Mouse (Mus musculus) embryonic facial prominence, embryonic 15.5 days (tissue): ENCODE results near the gene Arhgef19. TPM values are rescaled to one million over a fixed set of nuclear protein-coding genes. Genes with fewer than 3 reads are reported as not detected.
A peak's percentile ranks its signal among the peaks of the same experiment; 100 is the strongest.

Experiments
- ATAC-seq: fragments of 200-750 bp; cut with Nextera tagmentation; 2 replicates; pipeline ENCODE4 v1.8.0; 2017; ENCODE audit warnings: low read depth, moderate TSS enrichment; ENCODE audit not compliant: insufficient number of reproducible peaks, low FRiP score, low TSS enrichment
- H3K27ac ChIP-seq: fragments of 300-500 bp; sonication (generic); replicated peaks from 2 replicates; pipeline ENCODE4 v1.5.1; 2015; ENCODE audit warnings: mild to moderate bottlenecking, inconsistent platforms
- H3K27me3 ChIP-seq: fragments of 300-500 bp; sonication (generic); 2 replicates; pipeline ENCODE4 v1.6.1; 2015; ENCODE audit warnings: inconsistent platforms
- H3K36me3 ChIP-seq: fragments of 300-500 bp; sonication (generic); 2 replicates; pipeline ENCODE4 v1.6.1; 2015; ENCODE audit warnings: mild to moderate bottlenecking, inconsistent platforms
- H3K4me1 ChIP-seq: fragments of 300-500 bp; sonication (generic); 2 replicates; pipeline ENCODE4 v1.6.1; 2015; ENCODE audit warnings: inconsistent platforms
- H3K4me2 ChIP-seq: fragments of 300-500 bp; sonication (generic); replicated peaks from 2 replicates; pipeline ENCODE4 v1.6.1; 2015; ENCODE audit warnings: mild to moderate bottlenecking, inconsistent platforms
- H3K4me3 ChIP-seq: fragments of 300-500 bp; sonication (generic); replicated peaks from 2 replicates; pipeline ENCODE4 v1.5.1; 2015; ENCODE audit warnings: mild to moderate bottlenecking, inconsistent platforms
- H3K9ac ChIP-seq: fragments of 300-500 bp; sonication (generic); 2 replicates; pipeline ENCODE4 v1.6.1; 2015; ENCODE audit warnings: inconsistent platforms
- H3K9me3 ChIP-seq: fragments of 300-500 bp; sonication (generic); replicated peaks from 2 replicates; pipeline ENCODE4 v1.6.1; 2016; ENCODE audit warnings: inconsistent platforms
- WGBS: fragments of 180-500 bp; shearing (Covaris S2); methylation state at CpG from one replicate; pipeline ENCODE4 v1.1.7; 2015; 5-methylcytosine and 5-hydroxymethylcytosine counted together
- polyA plus RNA-seq: library from polyadenylated mRNA; unstranded; fragments of >200 nt; fragmentation: Nextera tagmentation; extraction: Ambion mirVana; gene quantifications from 2 replicates; pipeline ENCODE4 v1.2.1, GENCODE M21; 2015

Arhgef19 gene
- polyA plus RNA-seq = 25.6 and 27.7 TPM in 2 replicates

DNA sequence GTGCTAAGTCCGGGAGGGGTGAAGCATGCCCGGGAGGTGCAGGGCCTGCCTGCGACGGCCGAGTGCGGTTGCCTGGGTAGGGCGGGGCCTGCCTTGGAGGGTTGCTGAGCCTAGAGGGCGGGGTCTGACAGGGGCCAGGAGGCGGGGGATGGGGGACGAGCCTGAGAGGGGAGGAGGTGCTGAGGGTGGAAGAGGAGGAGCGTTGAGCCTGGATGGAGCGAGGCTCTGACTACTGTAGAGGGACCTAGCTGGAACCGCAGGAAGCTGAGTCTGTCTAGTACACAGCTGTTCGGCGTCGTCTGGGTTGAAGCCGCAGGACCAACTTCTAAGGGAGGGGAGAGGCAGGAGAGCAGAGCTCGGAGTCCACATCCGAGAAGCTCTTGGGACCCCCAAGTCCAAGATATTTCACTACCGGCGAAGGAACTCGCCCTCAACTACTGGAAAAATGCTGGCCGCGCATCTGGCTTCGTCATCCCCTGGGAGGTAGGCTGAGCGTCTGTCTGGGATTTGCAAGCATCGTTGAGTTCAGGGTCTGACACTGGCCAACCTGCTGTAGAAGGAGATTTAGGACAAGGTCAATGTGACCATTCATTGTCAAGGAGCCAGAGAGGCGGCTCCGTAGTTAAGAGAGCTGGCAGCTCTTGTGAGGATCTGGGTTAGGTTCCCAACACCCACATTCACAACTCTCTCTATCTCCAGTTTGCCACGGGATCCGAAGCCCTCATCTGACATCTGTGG, at the start of gene Arhgef19:
TSS of gene Arhgef19 (plus strand) at position 112 of the 738 bp plus-strand sequence.
- H3K27ac ChIP-seq = peak within 1 kb of the TSS; percentile 70
- H3K9me3 ChIP-seq = no peaks in the 10 kb centered on the region
- under 1% methylated on average over 31 of the region's 31 CpGs for WGBS
- peaks cover 18% of the 10 kb centered on the region; the same call in 1 of the 2 replicates for H3K27me3 ChIP-seq
- H3K36me3 ChIP-seq = no peaks in the 10 kb centered on the region
- no peak within 1 kb of the TSS for H3K9ac ChIP-seq
- peaks cover 62% of the 10 kb centered on the region for H3K4me1 ChIP-seq
- H3K4me3 ChIP-seq = peak within 1 kb of the TSS; percentile 43
- ATAC-seq = peak; percentile 91
- peak within 1 kb of the TSS; percentile 73 for H3K4me2 ChIP-seq

GRCm38 (mm10) chr4:141191294-141191693, 48.0 kb upstream of the Arhgef19 start:
- ATAC-seq = no peak
- peaks cover 42% of the 10 kb centered on the region for H3K36me3 ChIP-seq
- peaks cover 12% of the 10 kb centered on the region for H3K4me1 ChIP-seq
- H3K27me3 ChIP-seq = no peaks in the 10 kb centered on the region
- no peak overlapping the region for H3K4me3 ChIP-seq
- WGBS = 90% methylated on average over 7 of the region's 7 CpGs
- H3K4me2 ChIP-seq = no peak overlapping the region
- H3K9ac ChIP-seq = no peak overlapping the region
- H3K9me3 ChIP-seq = no peaks in the 10 kb centered on the region
- no peak overlapping the region for H3K27ac ChIP-seq

- Histone ChIP-seq H3K9me3 (no peaks in the 10 kb centered on the region), H3K4me2 (no peak overlapping the region), H3K9ac (no peak overlapping the region), H3K4me1 (no peaks in the 10 kb centered on the region), H3K27ac (no peak overlapping the region), H3K27me3 (no peaks in the 10 kb centered on the region), H3K4me3 (no peak overlapping the region), H3K36me3 (peaks cover 69% of the 10 kb centered on the region)
- no peak for ATAC-seq
- 91% methylated on average over 6 of the region's 6 CpGs for WGBS
Measured at GRCm38 (mm10) chr4:141194553-141194952, 44.7 kb upstream of the Arhgef19 start.

DNA sequence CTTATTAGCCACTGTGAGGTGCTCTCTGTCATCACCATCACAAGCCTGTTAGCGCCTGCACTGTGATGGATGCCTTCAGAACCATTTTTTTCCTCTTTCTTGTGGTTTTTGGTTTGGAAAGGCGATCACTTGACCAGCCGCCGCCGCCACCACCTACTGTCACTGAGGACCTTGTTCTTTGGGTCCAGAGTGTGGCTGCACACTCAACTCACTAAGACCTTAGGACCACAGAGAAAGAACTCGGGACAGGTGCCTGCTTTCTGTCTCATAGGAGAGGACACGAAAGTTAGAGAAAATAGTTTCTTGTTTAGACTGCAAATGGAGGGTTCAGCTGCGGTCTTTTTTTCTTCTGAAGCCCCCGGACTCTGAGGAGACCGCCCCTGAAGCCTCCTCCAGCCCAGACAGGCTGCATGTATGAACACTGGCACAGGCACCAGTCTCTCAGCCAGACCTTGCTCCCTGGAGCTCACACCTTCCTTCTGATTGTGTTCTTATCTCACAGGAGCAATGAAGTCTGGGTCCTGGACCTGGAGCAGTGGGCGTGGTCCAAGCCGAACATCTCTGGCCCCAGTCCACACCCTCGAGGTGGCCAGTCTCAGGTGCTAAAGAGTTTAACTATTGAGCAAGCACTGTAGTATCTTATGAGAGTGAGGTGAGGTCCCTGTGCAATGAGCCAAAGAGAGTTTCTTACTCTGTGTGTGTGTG, 42.2 kb upstream of the Arhgef19 start:
- no peak overlapping the region for H3K27ac ChIP-seq
- no peak for ATAC-seq
- peaks cover 77% of the 10 kb centered on the region for H3K36me3 ChIP-seq
- WGBS = 94% methylated on average over 13 of the region's 13 CpGs
- no peaks in the 10 kb centered on the region for H3K4me1 ChIP-seq
- H3K4me2 ChIP-seq = no peak overlapping the region
- H3K9me3 ChIP-seq = no peaks in the 10 kb centered on the region
- H3K9ac ChIP-seq = no peak overlapping the region
- no peaks in the 10 kb centered on the region for H3K27me3 ChIP-seq
- H3K4me3 ChIP-seq = no peak overlapping the region

DNA sequence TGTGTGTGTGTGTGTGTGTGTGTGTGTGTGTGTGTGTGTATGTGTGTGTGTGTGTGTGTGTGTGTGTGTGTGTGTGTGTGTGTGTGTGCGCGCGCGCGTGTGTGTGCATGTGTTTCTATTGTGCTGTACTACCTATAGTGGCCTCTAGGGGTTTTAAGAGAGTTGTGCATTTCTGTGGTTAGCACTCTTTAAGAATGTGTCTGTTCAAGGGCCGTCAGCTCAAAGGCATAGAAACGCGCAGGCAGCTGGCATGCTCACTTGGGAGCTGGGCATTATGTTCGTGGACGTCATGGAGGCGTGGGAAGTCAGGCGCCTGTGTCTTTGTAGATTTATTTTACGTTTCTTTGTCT, 41.6 kb upstream of the Arhgef19 start:
- no peak for ATAC-seq
- Histone ChIP-seq H3K9ac (no peak overlapping the region), H3K27me3 (no peaks in the 10 kb centered on the region), H3K9me3 (no peaks in the 10 kb centered on the region), H3K4me2 (no peak overlapping the region), H3K4me1 (no peaks in the 10 kb centered on the region), H3K4me3 (no peak overlapping the region), H3K36me3 (peaks cover 73% of the 10 kb centered on the region), H3K27ac (no peak overlapping the region)
- 96% methylated on average over 13 of the region's 13 CpGs for WGBS

- no peak overlapping the region for H3K4me3 ChIP-seq
- H3K27ac ChIP-seq = 0 out of 2 replicates have a peak overlapping the region, but pooled peaks have one; percentile 28
- H3K9ac ChIP-seq = no peak overlapping the region
- H3K27me3 ChIP-seq = no peaks in the 10 kb centered on the region
- H3K4me1 ChIP-seq = peaks cover 6% of the 10 kb centered on the region; the same call in 1 of the 2 replicates
- WGBS = 77% methylated on average over 11 of the region's 11 CpGs
- ATAC-seq = no peak
- H3K4me2 ChIP-seq = no peak overlapping the region
- peaks cover 57% of the 10 kb centered on the region for H3K36me3 ChIP-seq
- H3K9me3 ChIP-seq = no peaks in the 10 kb centered on the region
Measured at GRCm38 (mm10) chr4:141200906-141201305, 38.4 kb upstream of the Arhgef19 start.

DNA sequence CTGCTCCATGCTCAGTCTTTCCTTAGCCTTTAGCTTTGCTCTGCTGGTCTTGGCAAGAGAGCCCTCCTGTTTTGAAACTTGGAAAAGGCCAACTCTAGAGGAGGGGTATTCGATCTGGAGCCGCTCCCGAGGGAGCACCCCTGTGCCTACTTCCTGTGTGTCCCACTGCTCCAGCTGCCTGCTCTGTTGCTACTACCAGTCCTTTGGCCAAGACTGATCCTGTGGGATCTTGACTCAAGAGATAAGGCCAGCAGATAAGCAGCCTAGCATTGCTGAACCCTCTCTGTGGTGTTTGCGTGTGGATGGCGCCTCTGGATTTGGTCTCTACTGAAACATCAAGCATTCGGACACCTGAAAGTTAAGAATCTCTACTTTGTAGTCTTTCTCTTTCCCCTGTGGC, 37.1 kb upstream of the Arhgef19 start:
- H3K27me3 ChIP-seq = no peaks in the 10 kb centered on the region
- peaks cover 6% of the 10 kb centered on the region; the same call in 1 of the 2 replicates for H3K4me1 ChIP-seq
- no peak overlapping the region for H3K27ac ChIP-seq
- no peak for ATAC-seq
- peaks cover 46% of the 10 kb centered on the region for H3K36me3 ChIP-seq
- no peak overlapping the region for H3K4me2 ChIP-seq
- H3K4me3 ChIP-seq = no peak overlapping the region
- WGBS = 83% methylated on average over 6 of the region's 6 CpGs
- no peak overlapping the region for H3K9ac ChIP-seq
- H3K9me3 ChIP-seq = no peaks in the 10 kb centered on the region

DNA sequence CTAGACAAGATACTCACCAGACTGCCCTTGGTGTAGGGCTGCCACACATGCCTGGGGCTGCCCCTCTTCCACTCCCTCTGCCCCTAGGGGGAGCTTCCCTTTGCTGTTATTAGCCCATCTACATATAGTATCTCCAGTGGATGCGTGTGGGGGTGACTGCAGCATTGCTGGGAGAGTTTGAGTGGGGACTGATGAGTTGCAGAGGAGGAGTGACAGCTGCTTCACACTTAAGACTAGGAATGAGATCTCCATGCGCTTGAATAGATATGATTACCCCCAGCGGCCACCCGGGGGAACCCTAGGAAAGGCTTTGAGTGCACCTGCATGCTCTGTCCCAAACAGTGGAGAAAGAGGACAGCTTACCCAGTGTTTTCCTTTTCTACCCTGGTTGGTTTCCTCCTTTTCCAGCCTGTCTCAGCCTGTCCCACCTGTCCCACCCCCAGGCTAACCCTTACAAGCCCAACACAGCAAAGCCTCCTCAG, 34.7 kb upstream of the Arhgef19 start:
- Histone ChIP-seq H3K36me3 (peaks cover 26% of the 10 kb centered on the region), H3K4me3 (no peak overlapping the region), H3K27ac (peak overlapping the region; percentile 65), H3K4me2 (no peak overlapping the region), H3K9me3 (no peaks in the 10 kb centered on the region), H3K27me3 (no peaks in the 10 kb centered on the region), H3K9ac (no peak overlapping the region), H3K4me1 (peaks cover 6% of the 10 kb centered on the region; the same call in 1 of the 2 replicates)
- ATAC-seq = peak; percentile 56; the same call in 1 of the 2 replicates
- 72% methylated on average over 4 of the region's 4 CpGs for WGBS

DNA sequence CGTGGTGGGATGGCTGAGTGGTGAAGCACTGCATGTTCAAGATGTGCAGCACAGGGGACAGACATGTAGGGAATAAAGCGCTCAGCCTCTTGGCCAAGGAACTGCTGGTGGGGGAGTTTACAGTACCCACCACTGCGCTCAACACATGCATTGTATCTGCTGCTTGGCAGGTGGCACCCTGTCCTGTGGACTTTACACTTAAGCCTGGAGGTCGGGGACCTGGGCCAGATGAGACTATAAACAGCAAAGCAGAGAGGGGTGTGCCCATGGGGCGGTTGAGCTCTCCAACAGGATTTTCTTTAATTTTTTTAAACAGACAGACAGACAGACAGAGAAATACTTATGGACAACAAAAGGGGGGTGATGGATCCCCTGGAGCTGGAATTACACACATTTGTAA, 32.2 kb upstream of the Arhgef19 start:
- ATAC-seq = no peak
- Histone ChIP-seq H3K27ac (no peak overlapping the region), H3K9me3 (no peaks in the 10 kb centered on the region), H3K4me3 (no peak overlapping the region), H3K4me2 (no peak overlapping the region), H3K9ac (no peak overlapping the region), H3K36me3 (peaks cover 1% of the 10 kb centered on the region; the same call in 1 of the 2 replicates), H3K27me3 (no peaks in the 10 kb centered on the region), H3K4me1 (peaks cover 11% of the 10 kb centered on the region; the same call in 1 of the 2 replicates)
- WGBS = 88% methylated on average over 5 of the region's 5 CpGs

- H3K27me3 ChIP-seq = no peaks in the 10 kb centered on the region
- ATAC-seq = 0 out of 2 replicates have a peak, but pooled peaks have one; percentile 20
- H3K4me2 ChIP-seq = peak overlapping the region; percentile 44
- WGBS = 66% methylated on average over 14 of the region's 14 CpGs
- H3K9ac ChIP-seq = no peak overlapping the region
- H3K4me3 ChIP-seq = peak overlapping the region; percentile 38
- no peaks in the 10 kb centered on the region for H3K9me3 ChIP-seq
- peaks cover 19% of the 10 kb centered on the region for H3K4me1 ChIP-seq
- peak overlapping the region; percentile 82 for H3K27ac ChIP-seq
- H3K36me3 ChIP-seq = no peaks in the 10 kb centered on the region
Measured at GRCm38 (mm10) chr4:141210524-141211219, 28.6 kb upstream of the Arhgef19 start.

GRCm38 (mm10) chr4:141211646-141212045, 27.7 kb upstream of the Arhgef19 start:
- no peak overlapping the region for H3K27ac ChIP-seq
- no peak overlapping the region for H3K4me2 ChIP-seq
- H3K4me1 ChIP-seq = peaks cover 19% of the 10 kb centered on the region
- H3K36me3 ChIP-seq = no peaks in the 10 kb centered on the region
- no peaks in the 10 kb centered on the region for H3K9me3 ChIP-seq
- H3K27me3 ChIP-seq = no peaks in the 10 kb centered on the region
- H3K4me3 ChIP-seq = no peak overlapping the region
- H3K9ac ChIP-seq = no peak overlapping the region
- no peak for ATAC-seq
- WGBS = 91% methylated on average over 4 of the region's 4 CpGs
